Mouse (Mus musculus) embryo, embryonic 11 days (tissue): Measurements from ENCODE around the gene Ston2.
"Not testable (repeated sequence)": the region's sequence is repeated elsewhere in the genome, so short reads cannot be mapped to it uniquely, and the experiment has no call there.

Source experiments
- DNase-seq: peaks from one replicate; pipeline ENCODE4 v3.0.0-alpha.2; 2015

Gene Ston2

DNA sequence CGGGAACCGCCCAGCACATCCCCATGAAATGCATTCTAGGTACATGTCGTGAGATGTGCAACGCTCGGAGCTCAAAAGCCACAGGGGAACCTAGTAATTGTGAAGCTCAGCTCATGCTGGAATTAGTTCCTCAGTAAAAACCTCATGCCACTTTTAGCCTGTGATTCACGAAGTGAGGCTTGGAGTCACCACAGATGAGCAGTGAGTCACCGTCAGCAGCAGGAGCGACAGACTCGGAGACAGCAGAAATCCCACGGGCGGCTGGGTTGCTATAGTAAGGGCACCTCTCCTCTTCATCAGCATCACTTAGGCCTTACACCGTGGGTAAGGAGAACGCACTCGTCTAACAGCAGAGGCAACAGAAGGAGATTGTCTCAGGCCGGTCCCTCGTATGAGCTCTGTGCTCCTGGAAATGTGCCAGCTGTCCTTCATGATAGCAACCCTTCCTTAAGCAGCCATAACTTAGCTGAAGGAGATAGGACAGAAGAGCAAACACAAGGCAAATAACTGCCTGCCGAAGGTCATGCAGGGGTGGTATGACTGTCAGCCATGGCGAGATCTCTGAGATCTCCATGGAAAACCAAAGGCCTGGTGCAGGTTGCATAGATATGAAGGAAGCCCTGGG lies 39.8 kb downstream of the Ston2 start:
- DNase-seq = no peak

DNA sequence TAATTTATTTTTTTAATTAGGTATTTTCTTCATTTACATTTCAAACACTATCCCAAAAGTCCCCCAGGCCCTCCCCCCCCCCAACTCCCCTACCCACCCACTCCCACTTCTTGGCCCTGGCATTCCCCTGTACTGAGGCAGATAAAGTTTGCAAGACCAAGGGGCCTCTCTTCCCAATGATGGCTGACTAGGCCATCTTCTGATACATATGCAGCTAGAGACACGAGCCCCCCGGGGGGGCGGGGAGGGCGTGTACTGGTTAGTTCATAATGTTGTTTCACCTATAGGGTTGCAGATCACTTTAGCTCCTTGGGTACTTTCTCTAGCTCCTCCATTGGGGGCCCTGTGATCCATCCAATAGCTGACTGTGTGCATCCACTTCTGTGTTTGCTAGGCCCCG lies 41.3 kb downstream of the Ston2 start:
- not testable (repeated sequence) for DNase-seq

GRCm38 (mm10) chr12:91745758-91746290 lies 42.4 kb downstream of the Ston2 start:
- peak; percentile 42 for DNase-seq

DNA sequence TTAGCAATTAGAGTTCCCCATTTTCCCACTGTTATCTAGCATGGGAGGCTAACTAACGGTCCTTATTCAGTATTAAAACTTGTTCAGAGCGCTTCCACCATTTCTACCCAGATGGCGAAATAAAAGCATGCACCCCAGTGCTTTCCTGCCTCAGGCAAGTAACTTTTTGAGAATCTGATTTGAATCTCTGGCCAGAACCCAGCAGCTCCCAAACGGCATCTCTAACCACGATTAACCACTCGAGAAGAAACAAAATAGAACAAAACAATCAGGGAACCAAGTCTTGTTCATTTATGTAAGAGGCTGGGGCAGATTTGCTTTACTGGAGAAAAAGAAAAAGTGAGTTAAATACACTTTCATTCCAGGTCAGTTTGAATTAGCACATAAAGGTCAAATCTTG lies 44.1 kb downstream of the Ston2 start:
- no peak for DNase-seq

DNA sequence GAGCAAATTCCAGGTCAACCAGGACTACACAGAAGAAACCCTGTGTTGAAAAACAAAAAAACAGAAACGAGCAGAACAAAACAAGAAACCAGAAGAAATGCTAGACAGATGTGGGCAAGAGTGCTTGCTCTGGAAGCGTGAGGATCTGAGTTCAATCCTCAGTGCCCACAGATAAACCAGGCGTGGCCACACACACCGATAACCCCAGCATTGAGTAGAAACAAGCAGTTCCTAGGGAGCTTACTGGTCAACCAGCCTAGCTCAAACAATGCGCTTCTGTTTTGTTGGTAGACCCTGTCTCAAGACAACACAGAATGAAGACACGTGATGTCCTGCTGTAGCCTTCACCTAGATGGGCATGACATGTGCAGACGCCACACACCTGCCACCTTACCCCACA lies 45.3 kb downstream of the Ston2 start:
- no peak for DNase-seq

- DNase-seq = no peak
These were observed 49.8 kb downstream of the Ston2 start for GRCm38 (mm10) chr12:91738381-91738780.

- no peak for DNase-seq
These were observed 51.8 kb downstream of the Ston2 start for GRCm38 (mm10) chr12:91736221-91736980.

- no peak for DNase-seq
These were observed 53.8 kb downstream of the Ston2 start for GRCm38 (mm10) chr12:91734246-91735027.

GRCm38 (mm10) chr12:91732729-91733448 lies 55.3 kb downstream of the Ston2 start:
- DNase-seq = no peak

DNA sequence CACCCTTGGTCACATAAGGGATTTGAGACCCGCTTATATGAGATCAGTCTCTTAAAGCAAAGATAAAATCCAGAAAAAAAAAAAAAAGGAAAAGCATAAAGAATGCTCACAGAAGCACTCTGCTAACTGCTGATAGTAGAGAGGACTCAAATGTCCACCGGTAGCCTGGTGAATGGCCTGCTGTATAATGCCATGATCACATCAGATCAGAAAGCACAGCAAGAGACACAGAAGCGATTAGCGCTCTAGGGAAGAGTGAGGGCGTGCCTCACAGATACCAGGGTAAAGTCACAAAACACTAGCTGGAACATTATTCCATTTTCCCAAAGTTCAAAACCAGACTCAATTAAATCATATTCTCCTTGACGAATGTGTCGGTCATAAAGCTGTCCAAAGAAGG lies 62.0 kb downstream of the Ston2 start:
- no peak for DNase-seq

DNA sequence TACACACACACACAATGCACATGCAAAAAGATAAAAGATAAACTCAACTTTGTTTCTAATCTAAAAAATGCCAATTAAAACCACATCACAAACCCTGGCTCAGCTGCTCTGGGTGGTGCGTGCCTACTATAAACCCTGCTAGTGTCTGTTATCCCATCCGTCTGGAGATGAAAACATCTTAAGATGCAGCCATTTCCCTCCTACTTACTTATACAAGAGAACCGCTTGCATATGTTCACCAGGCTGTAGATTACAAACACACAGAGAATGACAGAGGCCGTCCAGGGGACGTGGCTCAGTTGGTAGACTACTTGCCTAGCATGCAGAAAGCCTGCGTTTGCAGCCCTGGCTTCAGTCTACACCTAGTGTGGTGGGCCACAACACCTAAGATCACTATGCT lies 64.3 kb downstream of the Ston2 start:
- DNase-seq = no peak

GRCm38 (mm10) chr12:91719134-91719533 lies 69.1 kb downstream of the Ston2 start:
- DNase-seq = no peak

GRCm38 (mm10) chr12:91715686-91716085 lies 72.5 kb downstream of the Ston2 start:
- DNase-seq = no peak

- no peak for DNase-seq
These were observed 74.8 kb downstream of the Ston2 start for GRCm38 (mm10) chr12:91713358-91713757.

- no peak for DNase-seq
These were observed 76.5 kb downstream of the Ston2 start for GRCm38 (mm10) chr12:91711655-91712054.

DNA sequence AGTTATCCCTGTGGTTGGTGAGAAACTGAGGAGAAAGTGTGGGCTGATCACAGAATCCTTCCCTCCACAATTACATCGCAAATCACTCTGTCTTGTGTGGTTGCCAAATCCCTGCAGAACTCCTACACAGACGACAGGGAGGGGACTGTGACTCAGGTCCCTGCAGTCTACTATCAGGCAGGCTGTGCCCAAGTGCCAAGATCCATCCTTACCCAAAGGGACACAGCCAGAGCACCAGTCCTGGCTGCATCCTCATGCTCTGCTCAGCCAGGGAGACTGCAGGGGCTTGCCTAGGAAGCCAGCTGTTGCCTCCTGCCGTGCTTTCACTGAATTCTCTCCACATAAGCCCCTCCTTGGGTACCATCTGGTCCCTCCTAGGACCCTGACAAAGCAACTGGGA lies 77.3 kb downstream of the Ston2 start:
- DNase-seq = peak; percentile 25

DNA sequence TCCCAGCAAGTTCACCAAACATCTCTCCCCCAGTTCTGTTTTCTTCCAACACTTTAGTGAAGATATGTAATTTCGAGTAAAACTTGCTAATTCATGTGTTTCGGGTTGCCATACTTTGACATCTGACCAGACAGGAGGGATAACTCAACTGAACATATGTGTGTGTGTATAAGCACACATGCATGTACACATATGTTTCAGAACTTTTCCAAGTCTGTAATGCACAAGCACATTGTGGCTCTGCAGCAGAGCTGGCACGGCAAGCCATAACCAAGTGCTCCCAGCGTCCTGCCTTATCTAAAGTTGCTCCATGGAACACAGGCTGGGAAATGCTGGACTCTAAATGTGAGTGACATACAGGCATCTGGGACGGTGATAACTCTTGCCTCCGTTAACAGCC lies 78.6 kb downstream of the Ston2 start:
- no peak for DNase-seq

DNA sequence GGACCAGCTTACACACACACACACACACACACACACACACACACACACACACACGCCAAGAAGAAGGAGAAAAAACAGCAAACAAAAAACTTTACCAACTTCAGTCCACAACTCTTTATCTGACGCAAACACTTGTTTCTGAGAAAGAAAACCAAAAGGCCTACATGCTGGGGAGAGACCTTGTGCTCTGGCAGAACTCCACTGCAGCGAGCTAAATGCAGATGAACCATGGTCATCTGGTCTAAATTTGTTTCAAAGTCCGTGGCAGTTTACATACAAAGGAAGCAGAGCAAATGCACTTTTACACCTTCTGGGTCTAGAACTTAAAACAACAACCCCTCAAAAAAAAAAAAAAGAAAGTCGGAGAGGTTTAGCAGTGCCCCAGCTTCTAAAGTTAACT lies 79.0 kb downstream of the Ston2 start:
- DNase-seq = no peak

GRCm38 (mm10) chr12:91707807-91708206 lies 80.4 kb downstream of the Ston2 start:
- no peak for DNase-seq

- no peak for DNase-seq
These were observed 84.7 kb downstream of the Ston2 start for GRCm38 (mm10) chr12:91703533-91703932.

DNA sequence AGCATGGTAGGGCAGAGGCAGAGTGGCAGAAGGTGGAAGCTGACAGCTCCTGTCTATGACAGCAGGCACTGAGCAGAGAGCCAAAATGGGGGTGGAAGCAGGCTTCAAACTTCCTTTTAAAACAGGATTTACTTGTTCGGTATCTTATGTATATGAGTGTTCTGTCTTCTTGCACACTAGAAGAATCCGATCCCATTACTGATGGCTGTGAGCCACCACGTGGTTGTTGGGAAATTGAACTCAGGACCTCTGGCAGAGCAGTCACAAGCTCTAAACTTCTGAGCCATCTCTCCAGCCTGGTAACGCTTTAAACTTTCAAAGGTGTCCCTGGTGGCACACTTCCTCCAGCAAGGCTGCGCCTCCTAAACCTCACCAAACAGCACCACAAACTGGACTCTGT lies 85.4 kb downstream of the Ston2 start:
- DNase-seq = no peak

- DNase-seq = no peak
These were observed 88.6 kb downstream of the Ston2 start for GRCm38 (mm10) chr12:91699451-91700141.
